Mouse (Mus musculus): ENCODE data around the gene Fstl1. TPM values are rescaled to one million over a fixed set of nuclear protein-coding genes. Genes with fewer than 3 reads are reported as not detected.

Gene Fstl1
- polyA plus RNA-seq, 1 experiment from 2014 or later = 99.0 TPM

- Histone ChIP-seq H3K27me3 (0 out of 2 replicates have a peak, but pooled peaks cover 3% of the 10 kb centered on the region), H3K36me3 (no peaks in the 10 kb centered on the region), H3K4me3 (replicated peaks) (no peak overlapping the region), H3K9ac (replicated peaks) (no peak overlapping the region), H3K4me1 (replicated peaks) (peaks cover 47% of the 10 kb centered on the region), H3K4me2 (replicated peaks) (no peak overlapping the region), H3K9me3 (no peaks in the 10 kb centered on the region), H3K27ac (peak overlapping the region; percentile 70; the same call in 1 of the 2 replicates)
- ATAC-seq = no peak
- 69% methylated on average over 6 of the region's 6 CpGs for WGBS
These were observed 12.3 kb downstream of the Fstl1 start for GRCm38 (mm10) chr16:37789015-37789381.

GRCm38 (mm10) chr16:37789394-37789920 lies 12.8 kb downstream of the Fstl1 start:
- Histone ChIP-seq H3K4me2 (replicated peaks) (no peak overlapping the region), H3K9me3 (no peaks in the 10 kb centered on the region), H3K27ac (no peak overlapping the region), H3K4me1 (replicated peaks) (peaks cover 47% of the 10 kb centered on the region), H3K27me3 (0 out of 2 replicates have a peak, but pooled peaks cover 3% of the 10 kb centered on the region), H3K4me3 (replicated peaks) (no peak overlapping the region), H3K36me3 (no peaks in the 10 kb centered on the region), H3K9ac (replicated peaks) (no peak overlapping the region)
- 85% methylated on average over 6 of the region's 6 CpGs for WGBS
- ATAC-seq = no peak

GRCm38 (mm10) chr16:37790008-37790780 lies 13.5 kb downstream of the Fstl1 start:
- WGBS = 85% methylated on average over 12 of the region's 12 CpGs
- H3K4me1 ChIP-seq (replicated peaks) = peaks cover 47% of the 10 kb centered on the region
- H3K36me3 ChIP-seq = no peaks in the 10 kb centered on the region
- no peak overlapping the region for H3K4me3 ChIP-seq (replicated peaks)
- no peak overlapping the region for H3K9ac ChIP-seq (replicated peaks)
- H3K4me2 ChIP-seq (replicated peaks) = no peak overlapping the region
- no peak for ATAC-seq
- H3K27me3 ChIP-seq = 0 out of 2 replicates have a peak, but pooled peaks cover 3% of the 10 kb centered on the region
- no peaks in the 10 kb centered on the region for H3K9me3 ChIP-seq
- H3K27ac ChIP-seq = no peak overlapping the region

GRCm38 (mm10) chr16:37790781-37791175 lies 14.1 kb downstream of the Fstl1 start:
- Histone ChIP-seq H3K27me3 (0 out of 2 replicates have a peak, but pooled peaks cover 3% of the 10 kb centered on the region), H3K36me3 (no peaks in the 10 kb centered on the region), H3K9me3 (no peaks in the 10 kb centered on the region), H3K4me3 (replicated peaks) (no peak overlapping the region), H3K4me2 (replicated peaks) (no peak overlapping the region), H3K27ac (no peak overlapping the region), H3K4me1 (replicated peaks) (peaks cover 42% of the 10 kb centered on the region), H3K9ac (replicated peaks) (no peak overlapping the region)
- 88% methylated on average over 8 of the region's 8 CpGs for WGBS
- no peak for ATAC-seq

DNA sequence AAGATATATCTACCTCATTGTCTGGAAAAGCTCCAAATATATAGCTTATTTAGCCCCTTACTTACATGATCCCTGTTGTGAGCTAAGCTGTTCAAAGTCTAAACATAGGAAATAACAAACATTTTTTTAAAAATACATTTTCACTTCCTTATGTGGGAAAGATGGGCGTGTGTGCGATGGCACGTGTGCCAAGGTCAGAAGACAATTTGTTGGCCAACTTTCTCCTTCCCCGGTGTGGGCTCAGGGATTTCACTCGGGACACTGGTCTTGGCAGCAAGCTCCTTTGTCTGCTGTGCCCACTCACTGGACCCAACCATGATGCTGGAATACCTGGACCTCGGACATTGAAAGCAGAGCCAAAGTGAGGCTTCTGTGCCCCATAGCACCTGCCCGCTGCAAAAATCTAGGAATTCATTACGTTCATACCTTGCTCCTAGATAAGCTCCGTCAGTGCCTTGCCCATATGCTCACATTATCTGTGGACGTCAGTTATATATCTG lies 19.0 kb downstream of the Fstl1 start:
- 97% methylated on average over 10 of the region's 10 CpGs for WGBS
- no peak for ATAC-seq

DNA sequence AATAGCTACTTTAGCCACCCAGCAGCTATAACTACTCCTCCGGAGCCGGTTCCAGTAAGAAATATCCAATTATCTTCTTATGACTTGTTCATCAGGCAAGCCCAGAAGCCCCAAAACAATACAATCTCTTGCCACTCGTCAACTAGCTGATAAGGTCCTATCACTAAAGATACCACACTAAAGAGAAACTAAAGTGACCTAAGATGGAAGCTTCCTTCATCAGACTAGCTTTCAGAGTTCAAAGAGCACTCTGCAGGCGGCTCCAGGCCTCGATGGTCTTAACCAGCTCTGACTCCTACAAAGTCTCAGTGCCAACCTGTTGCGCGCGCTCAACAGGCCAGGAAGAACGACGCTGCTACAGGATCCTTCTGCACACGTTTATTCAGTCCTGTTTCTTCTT lies 19.6 kb downstream of the Fstl1 start:
- no peak overlapping the region for H3K9ac ChIP-seq (replicated peaks)
- H3K9me3 ChIP-seq = no peaks in the 10 kb centered on the region
- no peak overlapping the region for H3K27ac ChIP-seq
- no peak overlapping the region for H3K4me3 ChIP-seq (replicated peaks)
- no peak overlapping the region for H3K4me2 ChIP-seq (replicated peaks)
- no peak for ATAC-seq
- H3K36me3 ChIP-seq = no peaks in the 10 kb centered on the region
- 95% methylated on average over 11 of the region's 11 CpGs for WGBS
- H3K4me1 ChIP-seq (replicated peaks) = no peaks in the 10 kb centered on the region
- no peaks in the 10 kb centered on the region for H3K27me3 ChIP-seq

More for the DNA sequence above, 19.0 kb downstream of the Fstl1 start:
- no peak overlapping the region for H3K4me3 ChIP-seq (replicated peaks)
- no peak overlapping the region for H3K27ac ChIP-seq
- H3K27me3 ChIP-seq = no peaks in the 10 kb centered on the region
- H3K4me1 ChIP-seq (replicated peaks) = no peaks in the 10 kb centered on the region
- H3K36me3 ChIP-seq = no peaks in the 10 kb centered on the region
- H3K4me2 ChIP-seq (replicated peaks) = no peak overlapping the region
- H3K9ac ChIP-seq (replicated peaks) = no peak overlapping the region
- no peaks in the 10 kb centered on the region for H3K9me3 ChIP-seq

DNA sequence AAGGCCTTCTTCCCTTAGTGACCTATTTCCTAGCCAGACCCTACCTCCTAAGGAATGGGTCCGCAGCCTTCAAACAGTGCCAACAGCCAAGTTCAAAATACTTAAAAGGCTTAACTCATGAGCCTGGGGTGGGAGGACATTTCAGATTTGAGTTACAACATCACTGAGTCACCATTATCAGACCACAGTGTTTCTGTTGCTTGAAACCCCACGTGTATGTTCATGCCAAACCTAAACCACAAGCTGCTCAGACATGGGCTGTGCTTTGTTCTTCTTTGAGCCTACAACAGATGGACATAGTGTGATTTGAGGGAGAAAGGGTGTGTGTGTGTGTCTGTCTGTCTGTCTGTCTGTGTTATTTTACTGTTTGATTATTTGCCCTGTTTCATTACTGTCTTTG lies 24.4 kb downstream of the Fstl1 start:
- 89% methylated on average over 2 of the region's 2 CpGs for WGBS
- Histone ChIP-seq H3K36me3 (0 out of 2 replicates have a peak, but pooled peaks cover 5% of the 10 kb centered on the region), H3K9ac (replicated peaks) (no peak overlapping the region), H3K4me1 (replicated peaks) (peaks cover 11% of the 10 kb centered on the region), H3K9me3 (no peaks in the 10 kb centered on the region), H3K27ac (no peak overlapping the region), H3K4me2 (replicated peaks) (no peak overlapping the region), H3K27me3 (no peaks in the 10 kb centered on the region), H3K4me3 (replicated peaks) (no peak overlapping the region)
- ATAC-seq = no peak

DNA sequence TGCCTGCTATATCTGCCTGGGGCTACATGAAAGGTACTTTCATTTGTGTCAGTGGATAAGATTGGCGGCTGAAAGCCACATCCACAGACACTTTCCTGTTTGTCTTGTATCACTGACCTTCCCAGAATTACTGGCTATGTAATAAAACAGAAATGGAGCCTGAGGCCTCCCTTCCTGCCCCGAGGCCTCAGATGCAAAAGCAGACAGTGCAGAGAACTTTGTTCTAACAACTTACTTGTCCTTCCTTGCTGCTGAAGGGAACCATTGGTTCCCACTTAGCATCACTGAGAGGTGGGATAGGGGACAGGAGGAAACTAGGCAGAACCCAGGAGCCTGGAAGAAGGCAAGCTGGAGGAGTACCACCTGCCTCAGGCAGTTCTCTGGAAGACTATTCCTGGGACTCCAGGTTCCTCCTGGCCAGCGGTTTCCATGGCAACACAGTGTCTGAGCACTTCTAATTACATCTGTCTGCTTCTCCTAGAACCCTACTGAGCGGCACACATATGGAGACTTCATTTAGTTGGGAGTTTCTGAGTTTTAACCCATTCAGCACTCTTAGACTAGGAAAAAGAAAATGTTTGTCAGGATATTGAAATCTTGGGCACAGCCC lies 26.1 kb downstream of the Fstl1 start:
- WGBS = 62% methylated on average over 4 of the region's 4 CpGs
- Histone ChIP-seq H3K9ac (replicated peaks) (no peak overlapping the region), H3K27ac (0 out of 2 replicates have a peak overlapping the region, but pooled peaks have one; percentile 20), H3K4me3 (replicated peaks) (no peak overlapping the region), H3K27me3 (no peaks in the 10 kb centered on the region), H3K36me3 (0 out of 2 replicates have a peak, but pooled peaks cover 5% of the 10 kb centered on the region), H3K4me2 (replicated peaks) (no peak overlapping the region), H3K9me3 (no peaks in the 10 kb centered on the region), H3K4me1 (replicated peaks) (peaks cover 11% of the 10 kb centered on the region)
- peak; percentile 57; the same call in 1 of the 2 replicates for ATAC-seq

- Histone ChIP-seq H3K27me3 (no peaks in the 10 kb centered on the region), H3K4me1 (replicated peaks) (peaks cover 11% of the 10 kb centered on the region)
- no peak for ATAC-seq
These were observed 26.8 kb downstream of the Fstl1 start for GRCm38 (mm10) chr16:37803387-37803950.

GRCm38 (mm10) chr16:37805746-37806495 lies 29.2 kb downstream of the Fstl1 start:
- ATAC-seq = no peak
- no peak overlapping the region for H3K27ac ChIP-seq
- no peaks in the 10 kb centered on the region for H3K9me3 ChIP-seq
- no peak overlapping the region for H3K9ac ChIP-seq (replicated peaks)
- no peak overlapping the region for H3K4me2 ChIP-seq (replicated peaks)
- no peaks in the 10 kb centered on the region for H3K27me3 ChIP-seq
- H3K4me1 ChIP-seq (replicated peaks) = peaks cover 17% of the 10 kb centered on the region
- 0 out of 2 replicates have a peak, but pooled peaks cover 5% of the 10 kb centered on the region for H3K36me3 ChIP-seq
- no peak overlapping the region for H3K4me3 ChIP-seq (replicated peaks)
- 86% methylated on average over 3 of the region's 3 CpGs for WGBS

More at GRCm38 (mm10) chr16:37803387-37803950, 26.8 kb downstream of the Fstl1 start:
- no peaks in the 10 kb centered on the region for H3K9me3 ChIP-seq
- no peak overlapping the region for H3K4me2 ChIP-seq (replicated peaks)
- no peak overlapping the region for H3K27ac ChIP-seq
- H3K4me3 ChIP-seq (replicated peaks) = no peak overlapping the region
- H3K9ac ChIP-seq (replicated peaks) = no peak overlapping the region
- 96% methylated on average over 9 of the region's 9 CpGs for WGBS
- H3K36me3 ChIP-seq = 0 out of 2 replicates have a peak, but pooled peaks cover 5% of the 10 kb centered on the region

- 0 out of 2 replicates have a peak, but pooled peaks cover 5% of the 10 kb centered on the region for H3K36me3 ChIP-seq
- H3K9me3 ChIP-seq = no peaks in the 10 kb centered on the region
- H3K4me3 ChIP-seq (replicated peaks) = no peak overlapping the region
- peaks cover 23% of the 10 kb centered on the region for H3K4me1 ChIP-seq (replicated peaks)
- ATAC-seq = no peak
- no peaks in the 10 kb centered on the region for H3K27me3 ChIP-seq
- WGBS = 80% methylated on average over 8 of the region's 8 CpGs
- H3K9ac ChIP-seq (replicated peaks) = no peak overlapping the region
- H3K27ac ChIP-seq = no peak overlapping the region
- no peak overlapping the region for H3K4me2 ChIP-seq (replicated peaks)
These were observed 30.6 kb downstream of the Fstl1 start for GRCm38 (mm10) chr16:37807269-37807668.
